Mouse (Mus musculus) erythroid progenitor cell, adult 5-6 weeks (primary cell): ENCODE data around the gene Satb2. TPM values are rescaled to one million over a fixed set of nuclear protein-coding genes. Genes with fewer than 3 reads are reported as not detected.

ENCODE experiments used
- ATAC-seq: replicated peaks from 2 replicates; pipeline ENCODE4 v1.8.0; 2016; ENCODE audit warnings: moderate number of reproducible peaks, mild to moderate bottlenecking, moderate TSS enrichment, inconsistent platforms; ENCODE audit not compliant: poor library complexity, low FRiP score, severe bottlenecking
- total RNA-seq, 2 experiments: library from RNA; stranded (forward) in 1 of 2; stranded (reverse) in 1 of 2; fragments of 150-400 nt in 1 of 2; fragments of 186-747, 209-891 nt in 1 of 2; gene quantifications; 2 replicates each; pipeline versions ENCODE4 v1.2.3 to v1.2.4; 2015 to 2017; ENCODE audit warnings: low replicate concordance in 2 of 2

Gene Satb2
- total RNA-seq (2015; ENCODE audit: low replicate concordance) (not detected in 2 replicates), total RNA-seq (2017; ENCODE audit: low replicate concordance) (0.08 TPM in 1 of 2 replicates, not detected in the other)

GRCm38 (mm10) chr1:56978151-56978700 is at the start of gene Satb2:
Satb2 (minus strand) TSS chr1:56978650.
- ATAC-seq = no peak

- ATAC-seq = no peak
These were observed 40.5 kb upstream of the Satb2 start for GRCm38 (mm10) chr1:57018941-57019340.

DNA sequence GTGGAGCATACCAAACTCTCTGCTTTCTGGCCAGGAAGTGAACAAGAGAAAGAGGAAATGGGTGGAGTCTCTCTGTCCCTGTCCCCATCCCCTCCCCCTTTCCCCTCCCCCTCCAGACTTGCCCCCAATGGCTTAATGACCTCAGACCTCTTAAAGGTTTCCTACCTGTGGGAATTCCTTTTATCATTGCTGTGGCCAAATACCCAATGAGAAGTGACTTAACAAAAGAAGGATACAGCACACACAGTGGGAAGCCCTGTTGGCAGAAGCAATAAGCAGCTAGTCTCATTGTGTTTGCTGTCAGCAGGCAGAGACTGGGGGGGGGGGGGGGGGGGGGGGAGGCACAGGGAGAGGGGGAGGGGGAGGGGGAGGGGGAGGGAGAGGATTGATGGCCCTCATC is 35.4 kb upstream of the Satb2 start:
- no peak for ATAC-seq

GRCm38 (mm10) chr1:57009171-57009570 is 30.7 kb upstream of the Satb2 start:
- ATAC-seq = no peak

- no peak for ATAC-seq
These were observed 16.6 kb upstream of the Satb2 start for GRCm38 (mm10) chr1:56995041-56995440.

DNA sequence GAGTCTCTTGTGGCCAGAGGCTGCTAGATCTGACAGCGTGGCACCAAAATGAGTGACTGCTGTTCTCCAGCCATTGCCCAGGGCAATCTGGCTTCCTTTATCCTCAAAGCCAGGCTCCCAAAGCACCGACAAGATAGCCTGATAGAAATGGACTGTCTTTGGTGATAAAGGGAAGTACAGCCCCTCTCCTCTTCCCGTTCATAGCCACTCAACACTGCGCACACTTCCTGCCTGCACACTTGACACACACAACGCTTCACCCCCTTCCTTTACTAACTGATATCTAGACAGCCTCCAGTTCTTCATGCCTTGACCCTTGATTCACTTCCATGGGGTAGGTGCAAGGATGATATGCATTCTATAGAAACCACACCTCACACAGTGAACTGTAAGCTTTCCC is 13.9 kb upstream of the Satb2 start:
- ATAC-seq = no peak

GRCm38 (mm10) chr1:56991613-56992012 is 13.2 kb upstream of the Satb2 start:
- ATAC-seq = no peak

DNA sequence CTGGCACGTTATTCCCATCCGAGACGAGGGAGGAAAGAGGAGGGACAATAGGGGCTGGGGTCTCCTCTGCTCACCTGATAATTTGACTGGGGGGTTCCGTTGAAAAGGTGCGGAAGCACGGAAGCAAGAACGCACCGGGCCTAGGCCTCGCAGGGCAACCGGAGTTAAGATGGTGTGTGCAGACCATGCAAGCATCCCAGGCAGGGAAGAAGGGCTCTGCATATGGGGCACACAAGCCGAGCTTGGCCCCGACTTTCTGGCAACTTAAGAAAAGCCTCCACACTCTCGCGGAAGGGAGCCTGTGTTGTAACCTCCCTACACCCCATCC is 6.0 kb upstream of the Satb2 start:
- no peak for ATAC-seq

DNA sequence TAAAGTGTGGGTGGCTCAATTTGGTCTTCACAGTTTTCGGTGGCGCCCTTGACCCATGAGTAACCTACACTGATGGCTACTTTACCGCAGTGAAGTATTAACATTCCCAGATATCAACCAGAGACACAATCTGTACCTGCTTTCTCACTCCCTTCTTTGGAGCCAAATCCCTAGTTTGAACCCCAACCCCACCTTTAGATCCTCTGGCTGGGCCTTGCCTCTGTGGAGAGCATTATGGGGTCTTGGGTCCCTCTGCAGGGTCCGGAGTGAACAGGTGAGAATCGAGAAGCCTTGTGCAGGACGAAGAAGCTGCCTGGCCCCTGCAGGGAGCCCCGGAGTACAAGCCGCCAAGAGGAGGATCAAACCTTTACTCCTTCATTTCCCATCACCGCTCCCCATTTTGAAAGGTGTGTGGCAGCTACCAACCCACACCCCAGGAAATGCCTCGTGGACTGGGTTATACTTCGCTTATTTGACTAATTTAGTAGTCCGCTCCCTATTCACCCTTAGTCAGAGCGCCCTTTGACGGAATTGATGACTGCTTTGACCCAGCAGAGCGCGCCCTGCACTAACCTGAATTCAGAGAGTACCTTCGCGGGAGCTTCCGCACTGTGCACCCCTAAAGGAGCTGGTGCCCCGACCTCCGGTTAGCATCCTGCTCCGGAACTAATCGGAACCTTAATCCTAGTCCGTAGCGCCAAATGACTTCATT is 5.5 kb upstream of the Satb2 start:
- ATAC-seq = no peak

DNA sequence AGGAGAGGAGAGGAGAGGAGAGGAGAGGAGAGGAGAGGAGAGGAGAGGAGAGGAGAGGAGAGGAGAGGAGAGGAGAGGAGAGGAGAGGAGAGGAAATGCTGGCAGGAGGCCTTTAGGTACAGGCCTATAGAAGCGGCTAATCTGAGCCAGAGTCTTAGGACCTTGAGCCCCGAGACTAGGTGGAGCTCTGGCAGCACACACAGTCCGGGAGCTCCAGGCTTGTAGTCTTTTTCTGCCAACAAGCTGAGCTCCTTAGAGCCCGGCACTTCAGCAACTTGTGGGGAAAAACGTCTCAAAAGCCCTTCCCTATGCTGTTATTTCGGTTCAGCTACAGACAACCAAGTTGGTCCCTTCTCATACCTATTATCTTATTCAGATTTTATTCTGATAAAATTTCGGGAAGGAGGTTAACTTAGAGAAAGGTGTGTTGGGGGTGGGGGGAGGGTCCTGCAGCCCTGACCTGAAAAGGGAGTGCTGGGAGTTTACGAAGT is 4.7 kb upstream of the Satb2 start:
- ATAC-seq = no peak

DNA sequence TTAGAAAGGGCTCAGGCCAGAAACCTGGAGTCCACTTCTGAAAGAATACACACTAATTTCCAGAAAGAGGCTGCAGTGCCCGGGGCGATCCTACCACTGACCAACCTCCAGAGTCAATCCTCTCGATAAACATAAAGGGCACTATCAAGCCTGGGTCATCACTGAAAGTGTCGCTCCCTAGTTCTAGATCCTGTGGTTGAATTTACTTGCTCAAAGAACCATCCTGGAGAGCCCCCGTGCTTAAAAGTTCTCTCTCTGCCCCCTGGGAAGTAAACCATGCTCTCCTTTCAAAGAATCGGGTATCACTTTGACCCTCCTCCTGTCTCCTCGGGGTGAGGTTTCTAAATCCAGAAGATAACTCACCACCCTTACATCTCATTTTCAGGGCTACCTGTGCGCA is 4.2 kb upstream of the Satb2 start:
- no peak for ATAC-seq

- ATAC-seq = no peak
These were observed 3.6 kb upstream of the Satb2 start for GRCm38 (mm10) chr1:56981947-56982555.

- no peak for ATAC-seq
These were observed 3.1 kb upstream of the Satb2 start for GRCm38 (mm10) chr1:56981508-56981907.

- ATAC-seq = no peak
These were observed 2.3 kb upstream of the Satb2 start for GRCm38 (mm10) chr1:56980631-56981275.

DNA sequence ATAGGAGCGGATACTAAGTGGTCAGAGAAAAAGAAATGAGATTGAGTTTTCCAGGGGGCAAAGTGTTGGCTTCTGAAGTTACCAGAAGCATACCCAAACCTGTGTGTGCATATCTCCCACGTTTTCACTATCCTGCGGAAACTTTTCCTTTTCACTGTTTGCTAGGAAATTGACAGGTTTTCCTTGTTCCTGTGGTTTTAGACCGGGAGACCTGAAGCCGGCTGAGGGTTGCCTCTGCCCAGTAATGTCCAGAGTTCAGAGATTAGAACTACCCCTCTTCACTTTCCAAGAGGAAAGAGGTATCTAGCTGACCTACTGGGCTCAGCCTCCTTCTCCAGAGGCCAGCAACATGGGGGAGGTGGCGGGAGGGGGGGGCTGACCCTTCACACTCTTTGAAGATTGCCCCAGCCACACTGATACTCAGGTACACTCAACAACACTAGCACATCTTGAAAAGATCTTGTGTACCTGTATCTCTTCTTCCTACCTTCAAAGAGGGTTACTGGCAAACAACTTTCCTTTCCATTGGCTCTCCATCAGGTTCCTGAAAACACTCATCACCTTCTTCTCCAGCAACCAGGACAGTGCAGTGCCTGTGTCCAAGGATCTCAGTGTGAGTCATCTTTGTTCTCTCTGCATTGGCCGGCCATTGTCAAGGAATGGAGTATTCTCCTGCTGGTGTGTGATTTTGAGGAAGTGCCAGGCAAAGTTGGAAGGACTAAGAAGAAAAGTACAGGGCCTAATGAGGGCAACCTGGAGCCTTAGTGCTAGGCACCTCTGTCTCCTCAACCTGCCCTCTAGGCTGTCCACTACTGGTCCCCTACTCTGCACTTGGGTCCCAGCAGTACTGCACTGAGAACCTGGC is 1.3 kb upstream of the Satb2 start:
- no peak for ATAC-seq

DNA sequence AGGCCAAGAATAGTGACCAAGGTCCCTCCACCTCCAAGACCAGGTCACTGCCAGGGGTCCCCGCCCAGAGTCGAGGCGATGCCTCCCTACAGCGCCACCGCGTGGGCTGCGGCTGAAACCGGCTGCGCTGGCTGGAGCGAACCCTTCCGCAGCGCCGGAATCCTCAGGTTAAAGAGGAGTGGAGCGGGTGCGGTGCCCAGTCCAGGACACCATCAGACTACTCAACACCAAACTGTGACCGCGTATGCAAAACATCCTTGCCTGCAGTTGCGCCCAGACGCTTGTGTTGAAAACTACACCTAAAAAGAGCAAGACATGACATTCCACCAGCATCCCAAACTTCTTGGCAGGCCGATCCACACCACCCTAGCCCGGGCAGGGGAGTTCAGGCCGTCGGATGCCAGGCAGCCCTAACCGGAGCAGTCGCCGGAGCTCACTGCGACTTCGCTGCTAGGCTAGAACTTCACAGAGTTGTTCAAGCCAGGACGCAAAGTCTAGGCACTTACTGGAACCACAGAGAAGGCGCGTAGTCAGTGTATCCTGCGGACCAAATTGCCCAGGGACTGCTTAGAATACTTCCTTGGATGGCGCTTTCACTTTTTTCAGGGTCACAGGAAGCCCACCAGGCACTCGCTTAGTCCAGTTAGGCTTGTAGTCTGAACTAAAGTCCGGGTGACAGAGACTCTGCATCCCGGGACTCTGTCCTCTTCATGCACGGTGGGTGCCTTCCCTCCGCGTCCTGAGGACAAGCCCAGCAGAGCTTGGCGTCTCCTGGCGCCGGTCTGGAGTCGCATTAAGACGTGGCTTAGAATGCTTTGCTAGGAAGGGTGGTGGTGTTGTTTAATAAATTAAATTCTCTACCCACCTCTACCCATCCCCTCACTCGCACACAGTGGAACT is 999 bp downstream of the Satb2 start:
- ATAC-seq = no peak

GRCm38 (mm10) chr1:56976825-56977104 is 1.7 kb downstream of the Satb2 start:
- no peak for ATAC-seq

DNA sequence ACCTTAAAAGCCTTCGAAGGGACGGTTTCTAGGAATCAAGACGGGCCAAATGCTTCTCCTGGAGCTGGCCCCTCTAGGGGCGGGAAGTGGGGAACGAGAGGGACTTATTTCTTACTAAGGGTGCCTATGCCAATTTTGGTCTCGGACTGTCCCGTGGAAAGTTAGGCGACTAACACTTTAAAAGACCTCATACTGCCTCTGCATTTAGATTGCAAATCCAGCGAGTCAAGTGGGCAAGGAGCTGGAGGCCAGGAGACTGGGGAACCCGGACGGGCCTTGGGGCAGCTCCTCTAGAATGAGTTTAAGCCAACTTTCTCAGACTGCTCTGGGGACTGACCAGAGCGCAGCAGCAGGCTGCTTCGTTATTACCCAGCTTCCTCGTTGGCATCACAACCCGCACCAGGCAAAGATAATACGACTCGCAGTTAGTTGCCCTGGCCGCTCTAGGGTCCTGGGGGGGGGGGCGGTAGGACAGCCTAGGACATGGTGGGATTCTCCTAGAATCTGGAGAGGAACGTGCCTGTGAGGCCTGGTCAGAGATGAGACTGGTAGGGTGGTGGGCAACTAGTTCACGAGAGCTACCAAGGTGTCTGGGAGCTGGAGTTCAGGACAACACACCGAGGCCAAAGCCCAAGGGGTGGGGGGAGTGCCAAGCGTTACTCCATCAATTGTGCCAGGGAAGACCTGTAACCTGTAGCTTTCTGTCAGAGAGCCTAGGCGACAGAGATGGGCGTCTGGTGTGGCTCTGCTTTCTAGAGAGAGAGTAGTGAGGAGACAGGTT is 2.2 kb downstream of the Satb2 start:
- ATAC-seq = no peak
